Mouse (Mus musculus) ovary, postnatal 36 days (tissue): Measurements from ENCODE around the gene Acot4.
"Not testable (repeated sequence)": the region's sequence is repeated elsewhere in the genome, so short reads cannot be mapped to it uniquely, and the experiment has no call there.

Experiments used
- DNase-seq: peaks from one replicate; pipeline ENCODE4 v3.0.0; 2022; ENCODE audit warnings: low spot score, mixed read lengths

Gene Acot4

DNA sequence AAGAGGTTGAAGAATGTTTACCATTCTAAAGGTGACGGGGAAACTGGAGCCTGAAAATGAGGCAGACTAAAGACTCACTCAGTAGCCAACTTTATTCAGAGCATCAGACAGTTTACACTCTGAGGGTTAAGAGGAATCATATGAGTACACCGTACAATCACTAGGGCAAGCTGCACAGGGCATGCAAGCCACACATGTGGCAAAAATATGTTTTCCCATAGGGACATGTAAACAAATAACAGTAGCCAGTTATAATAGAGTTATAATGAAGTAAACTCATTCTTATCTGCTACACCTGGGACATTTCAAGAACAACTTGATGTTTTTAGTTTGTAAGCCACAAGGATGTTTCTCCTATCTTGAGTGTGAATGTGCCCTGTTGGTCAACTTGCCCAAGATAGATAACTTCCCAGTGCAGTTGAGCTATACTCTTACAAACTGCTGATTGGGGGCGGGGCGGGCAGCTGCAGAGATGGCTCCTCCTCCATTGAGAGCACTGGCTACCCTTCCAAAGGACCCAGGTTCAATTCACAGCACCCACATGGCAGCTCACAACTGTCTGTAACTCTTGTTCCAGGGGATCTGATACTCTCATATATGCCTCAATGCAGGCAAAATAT, 39.3 kb downstream of the Acot4 start:
- no peak for DNase-seq

DNA sequence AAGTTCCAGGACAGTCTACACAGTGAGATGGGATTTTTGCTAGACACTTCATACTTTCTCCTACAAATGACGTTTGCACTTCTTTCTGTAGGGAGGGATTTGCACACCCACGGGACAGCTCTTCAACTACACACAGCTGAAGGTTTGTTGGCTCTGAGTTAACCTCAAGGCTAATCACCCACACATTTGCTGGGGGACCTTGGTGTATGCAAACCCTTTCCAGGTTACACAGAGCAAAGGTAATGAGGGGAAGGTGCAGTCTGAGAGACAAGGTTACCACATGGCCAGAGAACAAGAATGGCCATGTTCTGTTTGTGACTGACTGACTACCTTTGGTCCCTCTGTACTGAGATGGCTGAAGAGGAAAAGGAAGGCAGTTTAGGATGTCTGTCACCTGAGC, 45.7 kb downstream of the Acot4 start:
- no peak for DNase-seq

DNA sequence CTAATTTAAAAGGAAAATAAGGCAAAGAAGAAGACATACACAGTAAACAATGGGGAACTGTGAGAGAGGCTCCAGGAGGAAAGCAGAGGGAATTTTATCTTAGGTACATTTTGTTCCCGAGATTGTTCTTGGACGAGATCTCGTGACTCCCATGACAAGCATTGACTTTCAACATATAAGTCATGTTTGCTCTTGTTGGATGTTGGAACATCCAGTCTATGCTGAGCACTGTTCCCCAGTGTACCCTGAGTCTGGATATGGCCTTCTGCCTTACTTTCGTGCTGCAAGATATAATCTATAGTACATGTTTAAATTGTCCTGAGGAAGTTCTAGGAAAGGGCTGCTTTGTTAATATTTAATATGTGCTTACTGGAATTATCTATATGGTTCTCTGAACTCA, 46.4 kb downstream of the Acot4 start:
- DNase-seq: no peak

DNA sequence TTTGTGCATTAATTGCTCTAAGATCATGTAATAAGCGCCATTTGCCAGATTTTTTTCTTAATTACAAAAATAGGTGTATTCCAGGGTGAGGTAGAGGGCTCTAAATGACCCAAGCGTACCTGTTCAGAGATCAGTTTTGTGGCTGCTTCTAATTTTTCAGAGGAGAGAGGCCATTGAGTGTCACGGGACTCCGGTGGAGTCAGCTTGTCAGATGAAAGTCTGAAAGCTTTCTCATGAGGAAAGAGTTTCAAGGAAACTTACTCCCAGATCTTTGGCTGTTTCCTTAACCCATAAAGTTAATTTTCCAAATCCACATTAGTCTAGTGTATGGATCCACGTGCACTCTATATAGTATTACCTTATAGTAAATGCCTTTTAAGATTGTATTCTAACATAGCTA, 56.5 kb downstream of the Acot4 start:
- not testable (repeated sequence) for DNase-seq
